Mouse (Mus musculus): ENCODE measurements around the gene Gtf2i. TPM values are rescaled to one million over a fixed set of nuclear protein-coding genes. Genes with fewer than 3 reads are reported as not detected.

Gene Gtf2i
- polyA plus RNA-seq, 1 experiment from 2014 or later = 230 TPM

DNA sequence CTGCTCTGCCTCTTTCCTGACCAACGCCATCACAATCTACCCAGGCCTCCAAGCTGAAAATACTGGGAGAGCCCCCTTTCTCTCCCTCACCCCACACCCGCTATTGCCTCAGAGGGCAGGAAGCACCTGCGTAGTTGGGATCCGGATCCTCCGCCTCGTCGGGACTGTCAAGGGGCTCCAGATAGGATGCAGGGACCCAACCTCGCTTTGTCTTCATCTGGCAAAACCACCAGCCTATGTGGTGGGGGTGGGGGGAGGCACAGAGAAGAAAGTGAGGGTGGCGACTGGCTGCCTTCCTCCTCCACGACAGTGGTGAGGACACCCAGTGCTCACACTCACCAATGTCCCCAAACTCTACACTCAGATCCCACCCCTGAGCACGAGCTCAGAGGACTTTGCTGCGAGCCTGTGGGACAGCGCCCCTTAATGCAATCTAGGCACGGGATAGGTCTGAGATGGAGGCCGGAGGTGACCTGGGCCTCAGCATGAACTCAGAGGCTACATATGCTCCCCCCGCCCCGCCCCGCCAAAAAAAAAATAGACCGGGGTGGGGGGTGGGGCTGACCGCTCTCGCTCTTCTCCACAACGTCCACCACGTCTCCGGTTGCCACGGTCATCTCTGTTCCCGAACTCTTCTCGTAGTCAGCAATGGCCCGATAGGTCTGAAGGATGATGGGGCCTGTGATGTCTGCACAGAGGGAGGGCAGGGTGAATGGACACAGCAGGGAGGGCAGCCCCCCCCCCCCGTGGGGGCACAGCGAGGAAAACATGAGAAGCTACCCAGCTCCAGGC, 89.3 kb downstream of the Gtf2i start:
- in situ Hi-C loops (cut with MboI; ENCODE audit: low pct_unique_long_range_greater_than_20kb) = no loop called here
- H3K27me3 ChIP-seq = no peaks in the 10 kb centered on the region
- POLR2A ChIA-PET = no interaction called here
- DNase-seq (ENCODE audit: low read depth, low spot score) (no peak), ATAC-seq (no peak)
- CTCF ChIA-PET = interaction anchor here (1.0 to 1.4 kb wide), 2 partner anchors 10 to 116 kb away, joined by 3 read pairs; no protein-coding TSS in a partner anchor
- TF ChIP-seq CTCF (IDR thresholded peaks at IDR 0.05) = no peak

DNA sequence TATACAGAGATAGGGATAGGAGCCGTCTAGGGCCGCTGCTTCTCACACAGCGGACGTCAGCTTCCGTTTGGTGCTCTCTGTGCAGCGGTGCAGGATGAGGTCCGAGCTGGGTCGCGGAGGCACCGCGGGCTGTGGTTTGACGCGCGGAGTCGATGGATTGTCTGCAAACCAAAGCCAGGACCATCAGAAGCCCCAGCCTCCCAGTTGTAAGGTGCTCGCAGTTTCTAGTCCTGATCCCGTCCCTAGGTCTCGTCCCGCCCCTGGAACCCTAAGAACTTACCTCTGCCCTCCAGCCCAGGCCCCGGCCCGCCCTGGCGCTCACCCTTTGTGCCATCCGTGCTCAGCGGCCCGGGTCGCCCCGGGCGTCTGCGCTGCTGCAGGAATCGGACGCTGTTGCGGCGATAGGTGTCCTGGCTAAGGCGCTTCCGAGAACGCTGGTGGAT, 92.8 kb downstream of the Gtf2i start:
- DNase-seq (ENCODE audit: low read depth, low spot score) (no peak), ATAC-seq (no peak)
- no peak for TF ChIP-seq CTCF (IDR thresholded peaks at IDR 0.05)
- ChIA-PET POLR2A (no interaction called here), CTCF (no interaction called here)
- no peaks in the 10 kb centered on the region for H3K27me3 ChIP-seq
- in situ Hi-C loops (cut with MboI; ENCODE audit: low pct_unique_long_range_greater_than_20kb) = no loop called here

DNA sequence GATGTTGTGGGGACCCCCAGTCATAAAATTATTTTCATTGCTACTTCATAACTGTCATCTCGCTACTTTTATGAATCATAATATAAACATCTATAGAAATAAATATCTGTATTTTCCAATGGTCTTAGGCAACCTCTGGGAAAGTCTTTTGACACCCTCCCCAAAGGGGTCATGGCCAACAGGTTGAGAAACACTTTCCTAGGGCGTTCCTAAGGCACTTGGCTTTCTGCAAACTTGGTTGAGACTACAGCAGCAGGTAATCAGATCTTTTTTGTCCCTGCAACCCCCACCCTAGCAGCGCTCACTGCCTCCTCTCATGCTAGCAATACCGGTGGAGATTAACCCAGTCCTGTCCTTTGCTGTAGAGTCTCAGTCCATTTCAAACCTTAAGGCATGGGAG, 93.3 kb downstream of the Gtf2i start:
- ATAC-seq (no peak), DNase-seq (ENCODE audit: low read depth, low spot score) (no peak)
- POLR2A ChIA-PET = interaction anchor here (0.8 kb wide), 1 partner anchor 10 kb away, joined by 3 read pairs; no protein-coding TSS in a partner anchor
- CTCF ChIA-PET = no interaction called here
- no peaks in the 10 kb centered on the region for H3K27me3 ChIP-seq
- no peak for TF ChIP-seq CTCF (IDR thresholded peaks at IDR 0.05)
- in situ Hi-C loops (cut with MboI; ENCODE audit: low pct_unique_long_range_greater_than_20kb) = no loop called here

DNA sequence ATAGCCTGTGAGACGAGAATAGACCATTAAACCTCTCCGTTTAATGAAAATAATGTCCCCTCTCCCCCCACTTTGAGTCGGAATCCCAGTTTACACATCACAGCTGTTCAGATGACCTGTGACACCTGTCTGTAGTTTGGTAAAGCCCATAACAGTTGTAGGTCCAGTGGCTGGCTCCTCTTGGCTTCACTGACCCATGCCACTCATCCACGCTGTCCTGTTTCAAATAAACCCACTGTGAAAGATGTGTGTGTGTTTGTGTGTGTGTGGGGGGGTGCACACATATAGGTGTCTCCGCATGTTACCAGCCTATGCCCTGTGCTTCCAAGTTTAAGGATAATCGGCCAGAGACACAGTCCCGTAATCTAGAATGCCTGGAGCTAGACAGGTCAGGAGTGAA, 96.7 kb downstream of the Gtf2i start:
- DNase-seq (ENCODE audit: low read depth, low spot score) (no peak), ATAC-seq (no peak)
- POLR2A ChIA-PET = no interaction called here
- CTCF ChIA-PET = interaction anchor here (1.1 to 1.2 kb wide), 2 partner anchors 18 to 129 kb away, joined by 3 read pairs; no protein-coding TSS in a partner anchor
- in situ Hi-C loops (cut with MboI; ENCODE audit: low pct_unique_long_range_greater_than_20kb) = no loop called here
- TF ChIP-seq CTCF (IDR thresholded peaks at IDR 0.05) = no peak
- no peaks in the 10 kb centered on the region for H3K27me3 ChIP-seq

DNA sequence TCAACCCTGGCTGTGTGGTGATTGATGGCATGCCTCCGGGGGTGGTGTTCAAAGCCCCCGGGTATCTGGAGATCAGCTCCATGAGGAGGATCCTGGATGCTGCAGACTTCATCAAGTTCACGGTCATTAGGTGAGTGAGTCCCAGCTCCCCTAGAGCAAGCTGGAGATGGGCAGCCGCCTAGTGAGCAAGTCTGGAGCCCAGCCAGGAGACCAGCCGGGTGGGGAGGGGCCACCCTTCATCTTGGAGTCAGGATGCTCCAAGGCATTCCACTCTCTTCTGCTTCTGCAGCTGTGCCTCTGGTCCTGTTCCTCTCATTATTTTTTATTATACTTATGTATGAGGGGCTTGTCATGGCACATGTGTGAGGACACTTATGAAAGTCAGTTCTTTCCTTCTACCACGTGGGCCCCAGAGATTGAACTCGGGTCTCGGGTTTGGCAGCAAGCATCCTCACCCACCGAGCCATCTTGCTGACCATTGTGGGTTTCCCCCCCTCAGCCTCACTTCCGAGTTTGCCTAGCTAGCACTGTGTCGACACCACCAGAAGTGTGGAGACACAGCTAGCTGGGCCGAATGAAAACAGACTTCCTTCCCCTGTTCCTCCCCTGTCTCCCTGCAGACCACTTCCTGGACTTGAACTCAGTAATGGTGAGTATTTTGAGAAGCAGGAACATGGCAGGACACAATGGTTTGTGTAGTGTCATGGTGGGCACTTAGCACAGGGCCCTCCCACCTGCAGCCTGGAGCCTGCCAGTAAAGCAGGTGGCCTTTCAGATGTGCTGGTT, 100.3 kb downstream of the Gtf2i start:
- CTCF ChIA-PET = no interaction called here
- in situ Hi-C loops (cut with MboI; ENCODE audit: low pct_unique_long_range_greater_than_20kb) = no loop called here

DNA sequence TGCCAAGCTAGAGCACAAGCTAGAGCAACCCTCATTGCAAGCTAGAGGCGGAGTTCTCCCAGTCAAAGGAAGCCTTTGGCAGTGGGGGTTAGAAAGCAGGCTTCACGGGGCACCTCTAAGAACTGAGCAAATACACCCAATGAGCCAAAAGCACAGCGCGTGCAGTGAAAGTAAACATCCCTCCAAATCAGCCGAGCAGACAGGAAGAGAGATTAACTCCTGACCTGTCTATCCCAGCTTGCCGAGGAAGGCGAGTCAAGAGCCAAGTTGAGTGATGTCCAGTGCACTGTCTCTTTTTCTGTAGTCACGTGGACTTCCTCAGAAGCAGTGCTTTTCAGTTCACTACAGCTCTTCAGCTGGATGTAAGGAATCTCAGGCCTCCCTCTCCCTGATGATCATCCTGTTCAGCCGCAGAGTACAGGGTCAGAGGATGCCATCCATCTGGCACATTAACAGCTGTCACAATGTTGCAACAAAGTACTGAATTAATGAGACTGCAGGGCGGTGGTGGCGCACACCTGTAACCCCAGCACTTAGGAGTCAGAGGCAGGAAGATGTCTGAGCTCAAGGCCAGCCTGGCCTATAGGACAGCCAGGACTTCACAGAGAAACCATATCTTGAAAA, 104.5 kb downstream of the Gtf2i start:
- POLR2A ChIA-PET = no interaction called here
- no peak for ATAC-seq
- CTCF ChIA-PET = interaction anchor here (1.8 kb wide), 1 partner anchor 23 kb away, joined by 8 read pairs; no protein-coding TSS in a partner anchor
- in situ Hi-C loops (cut with MboI; ENCODE audit: low pct_unique_long_range_greater_than_20kb) = loop anchor here (10.0 kb wide), 1 partner anchor 255 kb away; no protein-coding TSS in a partner anchor
- DNase-seq (ENCODE audit: low read depth, low spot score) = no peak
- TF ChIP-seq CTCF (IDR thresholded peaks at IDR 0.05) = no peak
- no peaks in the 10 kb centered on the region for H3K27me3 ChIP-seq

More for the DNA sequence above, 100.3 kb downstream of the Gtf2i start:
- H3K27me3 ChIP-seq = no peaks in the 10 kb centered on the region
- DNase-seq (ENCODE audit: low read depth, low spot score) = no peak
- no peak for ATAC-seq
- POLR2A ChIA-PET = no interaction called here
- no peak for TF ChIP-seq CTCF (IDR thresholded peaks at IDR 0.05)

DNA sequence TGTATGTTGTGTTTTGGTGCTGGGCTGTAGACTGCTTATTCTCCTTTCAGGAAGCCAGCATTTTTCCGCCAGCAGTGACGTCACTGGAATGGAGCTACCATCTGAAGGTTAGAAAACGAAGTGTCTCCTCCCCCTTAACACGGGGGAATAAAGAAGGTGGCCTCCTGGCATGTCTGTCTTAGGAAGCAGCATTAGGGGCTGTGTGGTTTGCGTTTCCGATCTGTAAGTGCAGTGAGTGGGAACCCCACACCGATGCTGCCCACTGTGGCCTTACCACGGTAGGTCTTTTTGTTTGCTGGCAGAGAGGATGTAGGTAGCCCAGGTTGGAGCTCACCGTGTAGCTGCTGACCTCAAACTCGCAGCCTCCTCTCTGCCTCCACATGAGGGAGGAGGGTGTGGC, 107.8 kb downstream of the Gtf2i start:
- ChIA-PET CTCF (no interaction called here), POLR2A (no interaction called here)
- DNase-seq (ENCODE audit: low read depth, low spot score) (no peak), ATAC-seq (no peak)
- TF ChIP-seq CTCF (IDR thresholded peaks at IDR 0.05) = no peak
- in situ Hi-C loops (cut with MboI; ENCODE audit: low pct_unique_long_range_greater_than_20kb) = loop anchor here (10.0 kb wide), 1 partner anchor 258 kb away; no protein-coding TSS in a partner anchor
- H3K27me3 ChIP-seq = no peaks in the 10 kb centered on the region

DNA sequence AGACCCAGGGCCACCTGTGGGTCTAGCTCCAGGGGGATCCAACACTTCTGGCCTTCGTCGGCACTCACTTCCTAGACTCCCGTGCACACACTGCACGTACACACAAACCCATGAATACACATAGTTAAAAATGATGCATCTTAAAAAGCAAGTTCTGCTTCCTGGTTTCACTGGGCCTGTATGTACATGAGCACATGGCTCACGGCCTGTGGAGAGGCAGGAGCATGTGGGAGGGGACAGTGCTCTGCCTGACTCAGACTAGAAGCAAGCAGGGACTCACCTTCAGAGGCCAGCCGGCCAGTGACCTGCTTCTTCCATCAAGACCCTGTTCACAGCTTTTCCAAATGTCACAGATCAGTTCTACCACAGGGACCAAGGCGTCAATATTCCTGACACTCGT, 120.9 kb downstream of the Gtf2i start:
- ATAC-seq (no peak), DNase-seq (ENCODE audit: low read depth, low spot score) (no peak)
- in situ Hi-C loops (cut with MboI; ENCODE audit: low pct_unique_long_range_greater_than_20kb) = no loop called here
- ChIA-PET CTCF (no interaction called here), POLR2A (no interaction called here)
- H3K27me3 ChIP-seq = no peaks in the 10 kb centered on the region
- no peak for TF ChIP-seq CTCF (IDR thresholded peaks at IDR 0.05)

DNA sequence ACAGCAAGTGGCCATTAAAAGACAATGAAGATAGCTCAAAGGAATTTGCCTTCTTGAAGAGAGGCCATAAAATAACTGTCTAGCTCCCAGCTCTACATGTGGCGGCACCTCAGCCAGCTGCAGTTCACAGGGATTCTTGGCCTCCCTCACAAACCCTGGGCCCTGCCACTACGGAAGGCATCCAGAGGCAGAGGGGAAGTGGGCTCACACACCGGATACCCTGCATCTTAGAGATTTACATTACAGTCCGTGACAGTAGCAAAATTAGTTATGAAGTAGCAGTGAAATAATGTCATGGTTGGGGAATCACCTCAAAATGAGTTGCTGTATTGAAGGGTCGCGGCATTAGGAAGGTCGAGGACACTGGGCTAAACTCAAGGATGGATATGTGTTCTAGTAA, 126.0 kb downstream of the Gtf2i start:
- TF ChIP-seq CTCF (IDR thresholded peaks at IDR 0.05) = no peak
- in situ Hi-C loops (cut with MboI; ENCODE audit: low pct_unique_long_range_greater_than_20kb) = no loop called here
- no peak for ATAC-seq
- CTCF ChIA-PET = interaction anchor here (0.7 to 3.2 kb wide), 2 partner anchors 10 to 158 kb away, joined by 3 to 15 read pairs; no protein-coding TSS in a partner anchor
- POLR2A ChIA-PET = interaction anchor here (0.6 to 0.9 kb wide), 3 partner anchors 25 to 129 kb away, joined by 3 to 10 read pairs (median 8); no protein-coding TSS in a partner anchor
- DNase-seq (ENCODE audit: low read depth, low spot score) = no peak
- no peaks in the 10 kb centered on the region for H3K27me3 ChIP-seq

Other genes starting within 250 kb of the Gtf2i start
- 27.3 TPM for gene Castor2, start 215.0 kb downstream of the Gtf2i start, polyA plus RNA-seq (2021)
- gene Rcc1l, start 138.0 kb downstream of the Gtf2i start, polyA plus RNA-seq (2021) = 44.6 TPM
- 11.1 TPM for gene Gtf2ird2, start 130.7 kb downstream of the Gtf2i start, polyA plus RNA-seq (2021)
- gene Ncf1, start 85.1 kb downstream of the Gtf2i start, polyA plus RNA-seq (2021) = 0.08 TPM
- 169 TPM for gene Gtf2ird1, start 142.0 kb upstream of the Gtf2i start, polyA plus RNA-seq (2021)
- 33.8 TPM for gene Clip2, start 237.7 kb upstream of the Gtf2i start, polyA plus RNA-seq (2021)
- gene Syna, start 245.4 kb upstream of the Gtf2i start, polyA plus RNA-seq (2021) = 0.33 TPM